Mouse (Mus musculus) kidney, adult 2 months (tissue): ENCODE data around the gene Sidt1.

Experiments used
- CTCF ChIP-seq: fragments of 200-500 bp; conservative IDR thresholded peaks from 2 replicates; pipeline ENCODE4 v1.5.1; 2011; ENCODE audit warnings: low read depth, mild to moderate bottlenecking, control low read depth, low read length, moderate library complexity, mixed read lengths; ENCODE audit not compliant: insufficient read depth, insufficient read length
- POLR2A ChIP-seq: fragments of 200-500 bp; IDR thresholded peaks from one replicate; pipeline ENCODE4 v1.6.1; 2011; ENCODE audit warnings: low read depth, low read length, control low read depth

GRCm38 (mm10) chr16:44269578-44269977, 63.4 kb downstream of the Sidt1 start:
- TF ChIP-seq CTCF, result no peak
- no peak for TF ChIP-seq POLR2A
